ENCODE assay signal across 7 mouse cellular contexts in the genomic region with DNA sequence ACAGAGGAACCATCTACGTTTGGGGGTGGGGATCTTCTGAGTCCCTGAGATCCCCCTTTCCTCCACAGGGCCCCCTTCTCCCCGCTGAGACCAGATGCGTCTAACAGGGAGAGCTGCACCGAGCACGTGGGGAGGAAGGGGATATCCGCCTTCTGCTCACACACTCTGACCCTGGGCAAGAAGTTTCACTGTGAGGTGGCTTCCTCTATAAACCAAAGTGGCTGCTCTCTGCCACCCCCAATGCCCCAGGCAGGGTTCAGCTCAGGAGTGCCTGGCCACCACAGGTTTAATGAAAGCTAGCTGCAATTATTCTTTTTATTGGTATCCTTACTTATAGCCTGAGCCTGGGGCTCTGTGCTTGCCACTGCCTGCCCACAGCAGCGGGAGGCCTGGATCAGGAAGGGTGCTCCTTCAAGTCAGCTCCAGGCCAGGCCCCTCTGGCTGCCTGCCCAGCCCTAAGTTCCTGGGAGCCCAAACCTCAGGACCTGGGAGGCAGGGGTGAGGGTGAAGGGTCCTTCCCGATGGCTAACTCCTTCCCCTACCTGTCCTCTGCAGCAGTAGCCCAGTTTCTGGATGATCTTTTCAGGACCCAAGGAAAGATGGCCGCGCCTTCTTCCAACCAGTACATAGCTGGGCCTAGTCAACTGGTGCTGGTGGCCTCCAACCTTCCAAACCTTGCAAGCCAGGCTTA. TPM values are rescaled to one million over a fixed set of nuclear protein-coding genes. Genes with fewer than 3 reads are reported as not detected.
DNase-seq lines count a peak whose midpoint lies in the region; ATAC-seq lines count a peak whose summit lies in the region.

No protein-coding gene starts in this region.

- no peak overlapping the region for H3K27ac ChIP-seq in neural tube, embryonic 12.5 days
- peak overlapping the region; percentile 40; the same call in 1 of the 2 replicates for H3K27ac ChIP-seq in embryonic facial prominence, embryonic 14.5 days (replicated peaks; ENCODE audit: low read depth, low read length)
- peak overlapping the region; percentile 83 for H3K27ac ChIP-seq in kidney, embryonic 15.5 days

- 84% methylated on average over 10 of the region's 10 CpGs for WGBS in neural tube, embryonic 12.5 days
- 74% methylated on average over 10 of the region's 10 CpGs for WGBS in embryonic facial prominence, embryonic 14.5 days
- 64% methylated on average over 10 of the region's 10 CpGs for WGBS in kidney, embryonic 15.5 days

- ATAC-seq in neural tube, embryonic 12.5 days (ENCODE audit: low FRiP score, low read depth): no peak
- no peak for ATAC-seq in embryonic facial prominence, embryonic 14.5 days (ENCODE audit: low read depth)
- ATAC-seq in kidney, embryonic 15.5 days (replicated peaks; ENCODE audit: low FRiP score): no peak

- no peak overlapping the region for H3K4me3 ChIP-seq in neural tube, embryonic 12.5 days
- H3K4me3 ChIP-seq in embryonic facial prominence, embryonic 14.5 days (ENCODE audit: low read depth, low read length): no peak overlapping the region
- no peak overlapping the region for H3K4me3 ChIP-seq in kidney, embryonic 15.5 days (replicated peaks)

- no peak for DNase-seq in neural tube, embryonic 10.5 days (ENCODE audit: extremely low spot score, low spot score)
- no peak for DNase-seq in embryonic facial prominence, embryonic 14.5 days (ENCODE audit: low spot score)
- peak; percentile 45 to 70 for DNase-seq in lung, postnatal 4 days
- DNase-seq in embryo, embryonic 10 days (ENCODE audit: low spot score): no peak
- DNase-seq in right cerebral cortex, postnatal 10 days (ENCODE audit: low spot score in 2 of 2): no peak

- no peak overlapping the region for H3K9ac ChIP-seq in neural tube, embryonic 12.5 days
- no peak overlapping the region for H3K9ac ChIP-seq in embryonic facial prominence, embryonic 14.5 days (ENCODE audit: low read depth, low read length)
- H3K9ac ChIP-seq in kidney, embryonic 15.5 days: peak overlapping the region; percentile 23; the same call in 1 of the 2 replicates

- H3K4me1 ChIP-seq in neural tube, embryonic 12.5 days: peaks cover 24% of the 10 kb centered on the region
- peaks cover 13% of the 10 kb centered on the region for H3K4me1 ChIP-seq in embryonic facial prominence, embryonic 14.5 days (ENCODE audit: control insufficient read depth, insufficient read depth, low read length)
- peaks cover 41% of the 10 kb centered on the region for H3K4me1 ChIP-seq in kidney, embryonic 15.5 days

- no peaks in the 10 kb centered on the region for H3K27me3 ChIP-seq in neural tube, embryonic 12.5 days (replicated peaks)
- H3K27me3 ChIP-seq in embryonic facial prominence, embryonic 14.5 days (replicated peaks; ENCODE audit: control insufficient read depth, insufficient read depth, low read length): no peaks in the 10 kb centered on the region
- H3K27me3 ChIP-seq in kidney, embryonic 15.5 days: no peaks in the 10 kb centered on the region

- H3K4me2 ChIP-seq in neural tube, embryonic 12.5 days (replicated peaks): peak overlapping the region; percentile 69; the same call in 1 of the 2 replicates
- peak overlapping the region; percentile 82; the same call in 1 of the 2 replicates for H3K4me2 ChIP-seq in embryonic facial prominence, embryonic 14.5 days (ENCODE audit: low read depth, low read length)
- H3K4me2 ChIP-seq in kidney, embryonic 15.5 days: peak overlapping the region; percentile 76

- H3K9me3 ChIP-seq in neural tube, embryonic 12.5 days: no peaks in the 10 kb centered on the region
- H3K9me3 ChIP-seq in embryonic facial prominence, embryonic 14.5 days (ENCODE audit: control insufficient read depth, low read length): no peaks in the 10 kb centered on the region
- no peaks in the 10 kb centered on the region for H3K9me3 ChIP-seq in kidney, embryonic 15.5 days (replicated peaks)

- peaks cover 47% of the 10 kb centered on the region for H3K36me3 ChIP-seq in neural tube, embryonic 12.5 days
- peaks cover 39% of the 10 kb centered on the region for H3K36me3 ChIP-seq in embryonic facial prominence, embryonic 14.5 days (ENCODE audit: control insufficient read depth, insufficient read depth, low read length)
- peaks cover 44% of the 10 kb centered on the region for H3K36me3 ChIP-seq in kidney, embryonic 15.5 days

RNA-seq across cellular contexts. Expression of gene Ppp5c, which starts 2.8 kb away (rescaled TPM):
- polyA plus RNA-seq in neural tube, embryonic 12.5 days (2016; fragmentation: Nextera tagmentation; extraction: Ambion mirVana): 112 and 113 TPM in 2 replicates
- polyA plus RNA-seq in embryonic facial prominence, embryonic 14.5 days (2014; fragmentation: Nextera tagmentation; extraction: Ambion mirVana): 99.0 and 107 TPM in 2 replicates
- polyA plus RNA-seq in kidney, embryonic 15.5 days (2015; fragmentation: Nextera tagmentation; extraction: Ambion mirVana): 110 and 115 TPM in 2 replicates

RNA-seq across cellular contexts. Expression of gene Ccdc8, which starts 32.5 kb away (rescaled TPM):
- polyA plus RNA-seq in neural tube, embryonic 12.5 days (2016; fragmentation: Nextera tagmentation; extraction: Ambion mirVana): 7.9 and 15.3 TPM in 2 replicates
- polyA plus RNA-seq in embryonic facial prominence, embryonic 14.5 days (2014; fragmentation: Nextera tagmentation; extraction: Ambion mirVana): 24.7 and 26.0 TPM in 2 replicates
- polyA plus RNA-seq in kidney, embryonic 15.5 days (2015; fragmentation: Nextera tagmentation; extraction: Ambion mirVana): 35.7 and 41.2 TPM in 2 replicates

RNA-seq across cellular contexts. Expression of gene Hif3a, which starts 37.3 kb away (rescaled TPM):
- polyA plus RNA-seq in neural tube, embryonic 12.5 days (2016; fragmentation: Nextera tagmentation; extraction: Ambion mirVana): 5.2 and 5.7 TPM in 2 replicates
- polyA plus RNA-seq in embryonic facial prominence, embryonic 14.5 days (2014; fragmentation: Nextera tagmentation; extraction: Ambion mirVana): 26.1 and 34.8 TPM in 2 replicates
- polyA plus RNA-seq in kidney, embryonic 15.5 days (2015; fragmentation: Nextera tagmentation; extraction: Ambion mirVana): 18.4 and 22.5 TPM in 2 replicates

RNA-seq across cellular contexts. Expression of gene Gm42372, which starts 42.1 kb away (rescaled TPM):
- 1.5 and 2.0 TPM in 2 replicates for polyA plus RNA-seq in neural tube, embryonic 12.5 days (2016; fragmentation: Nextera tagmentation; extraction: Ambion mirVana)
- 0.24 and 0.38 TPM in 2 replicates for polyA plus RNA-seq in embryonic facial prominence, embryonic 14.5 days (2014; fragmentation: Nextera tagmentation; extraction: Ambion mirVana)
- polyA plus RNA-seq in kidney, embryonic 15.5 days (2015; fragmentation: Nextera tagmentation; extraction: Ambion mirVana): 0.23 and 0.31 TPM in 2 replicates

RNA-seq across cellular contexts. Expression of gene Psg16, which starts 48.9 kb away (rescaled TPM):
- 0.27 and 0.28 TPM in 2 replicates for polyA plus RNA-seq in neural tube, embryonic 12.5 days (2016; fragmentation: Nextera tagmentation; extraction: Ambion mirVana)
- 0.11 and 0.16 TPM in 2 replicates for polyA plus RNA-seq in embryonic facial prominence, embryonic 14.5 days (2014; fragmentation: Nextera tagmentation; extraction: Ambion mirVana)
- 0.09 and 0.13 TPM in 2 replicates for polyA plus RNA-seq in kidney, embryonic 15.5 days (2015; fragmentation: Nextera tagmentation; extraction: Ambion mirVana)

Comparison
In these comparisons a context has a peak if more than half of its experiments do, and no peak if none do; other contexts are left out.
1. DNase-seq: peak in lung, postnatal 4 days (2 of 2); none in neural tube, embryonic 10.5 days (single experiment), embryonic facial prominence, embryonic 14.5 days (single experiment), embryo, embryonic 10 days (single experiment) and right cerebral cortex, postnatal 10 days (0 of 2).
2. Peak in every context shown above with its lines, with median percentiles within 50 percentile points of each other: H3K4me2 ChIP-seq.